Mouse (Mus musculus) erythroblast, embryonic 14.5 days (primary cell): Measurements from ENCODE around the gene Dazap1. TPM values are rescaled to one million over a fixed set of nuclear protein-coding genes. Genes with fewer than 3 reads are reported as not detected.
"Not testable (repeated sequence)": the region's sequence is repeated elsewhere in the genome, so short reads cannot be mapped to it uniquely, and the experiment has no call there.

Experiments
- H3K27me3 ChIP-seq: 2 replicates; pipeline ENCODE4 v1.6.1; 2012; ENCODE audit warnings: inconsistent platforms; ENCODE audit not compliant: control insufficient read depth
- H3K36me3 ChIP-seq: 2 replicates; pipeline ENCODE4 v1.6.1; 2012; ENCODE audit warnings: mild to moderate bottlenecking, inconsistent platforms; ENCODE audit not compliant: control insufficient read depth
- H3K4me1 ChIP-seq: 2 replicates; pipeline ENCODE4 v1.6.1; 2012; ENCODE audit warnings: inconsistent platforms; ENCODE audit not compliant: control insufficient read depth
- H3K4me3 ChIP-seq: replicated peaks from 2 replicates; pipeline ENCODE3; 2012; ENCODE audit warnings: moderate library complexity, mild to moderate bottlenecking, inconsistent platforms
- H3K9me3 ChIP-seq: 2 replicates; pipeline ENCODE4 v1.6.1; 2012; ENCODE audit warnings: low read length, inconsistent platforms, mixed read lengths; ENCODE audit not compliant: control insufficient read depth
- GATA1 ChIP-seq: IDR thresholded peaks from 2 replicates; pipeline ENCODE4 v1.6.1; 2012; ENCODE audit warnings: low read length, inconsistent platforms, mixed read lengths
- TAL1 ChIP-seq: IDR thresholded peaks from 3 replicates; pipeline ENCODE4 v1.6.1; 2012; ENCODE audit warnings: low read length, inconsistent platforms, mixed read lengths
- polyA plus RNA-seq: library from polyadenylated mRNA; stranded (reverse); fragments of >175 nt; gene quantifications from 2 replicates; pipeline ENCODE4 v1.2.3, GENCODE M21; 2012

Dazap1 gene
- 76.5 and 84.5 TPM in 2 replicates for polyA plus RNA-seq

- Histone ChIP-seq H3K36me3 (peaks cover 39% of the 10 kb centered on the region), H3K27me3 (no peaks in the 10 kb centered on the region), H3K9me3 (no peaks in the 10 kb centered on the region), H3K4me3 (peak within 1 kb of the TSS; percentile 65), H3K4me1 (peaks cover 72% of the 10 kb centered on the region)
- peak; percentile 36; the same call in 1 of the 2 replicates for TF ChIP-seq GATA1
- no peak for TF ChIP-seq TAL1
Measured at GRCm38 (mm10) chr10:80260642-80261584, at the start of gene Dazap1, which contains the start of gene Gamt. TSS of gene Dazap1 (plus strand) at chr10:80261486. TSS of gene Gamt (minus strand) at chr10:80261012.

GRCm38 (mm10) chr10:80211547-80212103 is 49.7 kb upstream of the Dazap1 start:
- H3K27me3 ChIP-seq, result peaks cover 21% of the 10 kb centered on the region
- not testable (repeated sequence) for H3K9me3 ChIP-seq, H3K4me1 ChIP-seq, H3K36me3 ChIP-seq, H3K4me3 ChIP-seq

GRCm38 (mm10) chr10:80215048-80215772 is 46.1 kb upstream of the Dazap1 start:
- Histone ChIP-seq H3K4me1 (no peaks in the 10 kb centered on the region), H3K27me3 (peaks cover 14% of the 10 kb centered on the region), H3K36me3 (no peaks in the 10 kb centered on the region), H3K4me3 (no peak overlapping the region), H3K9me3 (no peaks in the 10 kb centered on the region)
- no peak for TF ChIP-seq GATA1

GRCm38 (mm10) chr10:80220676-80221075 is 40.6 kb upstream of the Dazap1 start:
- Histone ChIP-seq H3K4me3 (no peak overlapping the region), H3K9me3 (no peaks in the 10 kb centered on the region), H3K36me3 (no peaks in the 10 kb centered on the region), H3K4me1 (peaks cover 7% of the 10 kb centered on the region), H3K27me3 (peaks cover 23% of the 10 kb centered on the region)
- TF ChIP-seq TAL1 (no peak), GATA1 (no peak)

- Histone ChIP-seq H3K27me3 (peaks cover 20% of the 10 kb centered on the region), H3K4me1 (peaks cover 30% of the 10 kb centered on the region)
- not testable (repeated sequence) for H3K4me3 ChIP-seq, H3K36me3 ChIP-seq, H3K9me3 ChIP-seq
Measured at GRCm38 (mm10) chr10:80223137-80223536, 38.1 kb upstream of the Dazap1 start.

- Histone ChIP-seq H3K4me1 (peaks cover 37% of the 10 kb centered on the region), H3K4me3 (peak overlapping the region; percentile 84), H3K9me3 (no peaks in the 10 kb centered on the region), H3K27me3 (peaks cover 9% of the 10 kb centered on the region), H3K36me3 (peaks cover 33% of the 10 kb centered on the region)
- TF ChIP-seq GATA1 (no peak), TAL1 (no peak)
Measured at GRCm38 (mm10) chr10:80226071-80226415, 35.2 kb upstream of the Dazap1 start.

- Histone ChIP-seq H3K9me3 (no peaks in the 10 kb centered on the region), H3K27me3 (peaks cover 8% of the 10 kb centered on the region), H3K4me3 (peak within 1 kb of the TSS; percentile 84), H3K4me1 (peaks cover 37% of the 10 kb centered on the region), H3K36me3 (peaks cover 37% of the 10 kb centered on the region)
- TF ChIP-seq GATA1 (peak; percentile 29; the same call in 1 of the 2 replicates), TAL1 (no peak)
Measured at GRCm38 (mm10) chr10:80226416-80227165, 34.7 kb upstream of the Dazap1 start, which contains the start of gene Mum1. TSS of gene Mum1 (plus strand) at chr10:80226434.

GRCm38 (mm10) chr10:80227166-80227539 is 34.1 kb upstream of the Dazap1 start:
- Histone ChIP-seq H3K36me3 (peaks cover 43% of the 10 kb centered on the region), H3K4me3 (peak overlapping the region; percentile 84), H3K4me1 (peaks cover 37% of the 10 kb centered on the region), H3K27me3 (peaks cover 8% of the 10 kb centered on the region), H3K9me3 (no peaks in the 10 kb centered on the region)
- TF ChIP-seq TAL1, result no peak
- no peak for TF ChIP-seq GATA1
